Mouse (Mus musculus) lung, postnatal 10 days (tissue): ENCODE data around the gene Sept8.
"Not testable (repeated sequence)": the region's sequence is repeated elsewhere in the genome, so short reads cannot be mapped to it uniquely, and the experiment has no call there.

Source experiments
- DNase-seq: peaks from one replicate; pipeline ENCODE4 v3.0.0; 2021

Gene Sept8

GRCm38 (mm10) chr11:53528397-53529252, 9.6 kb downstream of the Sept8 start:
- DNase-seq, result no peak

GRCm38 (mm10) chr11:53529253-53529557, 10.1 kb downstream of the Sept8 start:
- peak; percentile 84 for DNase-seq

- DNase-seq, result no peak
These were observed 10.9 kb downstream of the Sept8 start for GRCm38 (mm10) chr11:53530001-53530400.

GRCm38 (mm10) chr11:53531578-53532230, 12.6 kb downstream of the Sept8 start:
- DNase-seq, result no peak

GRCm38 (mm10) chr11:53532231-53532620, 13.2 kb downstream of the Sept8 start:
- no peak for DNase-seq

GRCm38 (mm10) chr11:53539002-53539491, 20.0 kb downstream of the Sept8 start:
- DNase-seq, result no peak

- DNase-seq, result no peak
These were observed 21.3 kb downstream of the Sept8 start for GRCm38 (mm10) chr11:53540394-53540793.

GRCm38 (mm10) chr11:53541222-53541621, 22.2 kb downstream of the Sept8 start:
- DNase-seq, result no peak

- no peak for DNase-seq
These were observed 24.0 kb downstream of the Sept8 start for GRCm38 (mm10) chr11:53543021-53543420.

- no peak for DNase-seq
These were observed 27.2 kb downstream of the Sept8 start for GRCm38 (mm10) chr11:53546271-53546670.

GRCm38 (mm10) chr11:53547566-53547965, 28.5 kb downstream of the Sept8 start:
- DNase-seq, result peak; percentile 61

- no peak for DNase-seq
These were observed 29.1 kb downstream of the Sept8 start for GRCm38 (mm10) chr11:53548036-53548605.

GRCm38 (mm10) chr11:53550714-53551113, 31.7 kb downstream of the Sept8 start:
- no peak for DNase-seq

GRCm38 (mm10) chr11:53551754-53552153, 32.7 kb downstream of the Sept8 start:
- peak; percentile 31 for DNase-seq

GRCm38 (mm10) chr11:53556529-53556928, 37.5 kb downstream of the Sept8 start:
- not testable (repeated sequence) for DNase-seq

GRCm38 (mm10) chr11:53557992-53558391, 38.9 kb downstream of the Sept8 start:
- DNase-seq, result not testable (repeated sequence)

GRCm38 (mm10) chr11:53559980-53560379, 40.9 kb downstream of the Sept8 start:
- DNase-seq, result not testable (repeated sequence)

GRCm38 (mm10) chr11:53561986-53562385, 42.9 kb downstream of the Sept8 start:
- no peak for DNase-seq

- DNase-seq, result no peak
These were observed 47.6 kb downstream of the Sept8 start for GRCm38 (mm10) chr11:53566646-53567045.

GRCm38 (mm10) chr11:53567224-53568014, 48.4 kb downstream of the Sept8 start, which contains the start of gene Kif3a:
Gene Kif3a, plus strand, starts transcription at chr11:53567379.
- peak; percentile 96 for DNase-seq

GRCm38 (mm10) chr11:53580562-53580961, 61.5 kb downstream of the Sept8 start:
- no peak for DNase-seq

GRCm38 (mm10) chr11:53583151-53583550, 64.1 kb downstream of the Sept8 start:
- DNase-seq, result no peak

GRCm38 (mm10) chr11:53584849-53585248, 65.8 kb downstream of the Sept8 start:
- DNase-seq, result peak; percentile 34
